Mouse (Mus musculus) ES-E14 (cell line): ENCODE results near the gene Pgc. TPM values are rescaled to one million over a fixed set of nuclear protein-coding genes. Genes with fewer than 3 reads are reported as not detected.

Source experiments
- DNase-seq: peaks from one replicate; pipeline ENCODE4 v3.0.0-alpha.2; 2013; ENCODE audit warnings: low read depth, low spot score
- H3K27ac ChIP-seq: 2 replicates; pipeline ENCODE4 v1.5.1; 2012; ENCODE audit warnings: low read depth, mild to moderate bottlenecking, low read length, moderate library complexity, mixed read lengths; ENCODE audit not compliant: poor library complexity, insufficient read depth, severe bottlenecking
- H3K36me3 ChIP-seq: 2 replicates; pipeline ENCODE4 v1.6.1; 2012; ENCODE audit warnings: mild to moderate bottlenecking, low read length, moderate library complexity, mixed read lengths; ENCODE audit not compliant: control insufficient read depth, poor library complexity, insufficient read depth, severe bottlenecking
- H3K4me1 ChIP-seq, 2 experiments: fragments of 150-350 bp in 1 of 2; sonication (generic) in 1 of 2; 2 replicates each; pipeline ENCODE4 v1.6.1; 2012; ENCODE audit warnings: low read length in 2 of 2, mild to moderate bottlenecking in 1 of 2, mixed read lengths in 1 of 2; ENCODE audit not compliant: control insufficient read depth in 2 of 2, insufficient read depth in 2 of 2, poor library complexity in 1 of 2
- H3K4me3 ChIP-seq, 2 experiments: fragments of 150-350 bp in 1 of 2; sonication (generic) in 1 of 2; 2 replicates each; pipeline ENCODE4 v1.5.1; 2012; ENCODE audit warnings: low read length in 2 of 2, low read depth in 1 of 2, mild to moderate bottlenecking in 1 of 2, mixed read lengths in 1 of 2; ENCODE audit not compliant: insufficient read depth in 1 of 2, poor library complexity in 1 of 2, severe bottlenecking in 1 of 2
- H3K9ac ChIP-seq: 2 replicates; pipeline ENCODE4 v1.6.1; 2012; ENCODE audit warnings: low read depth, mild to moderate bottlenecking, low read length, mixed read lengths; ENCODE audit not compliant: poor library complexity, insufficient read depth, severe bottlenecking
- H3K9me3 ChIP-seq: fragments of 150-350 bp; sonication (generic); 2 replicates; pipeline ENCODE4 v1.6.1; 2012; ENCODE audit warnings: low read depth, mild to moderate bottlenecking, low read length; ENCODE audit not compliant: control insufficient read depth, insufficient read depth
- CHD2 ChIP-seq: IDR thresholded peaks from 2 replicates; pipeline ENCODE4 v1.6.1; 2014; ENCODE audit warnings: mild to moderate bottlenecking, low read depth, low read length, inconsistent platforms
- HCFC1 ChIP-seq: IDR thresholded peaks from 2 replicates; pipeline ENCODE4 v1.6.1; 2012; ENCODE audit warnings: low read length, inconsistent platforms, borderline replicate concordance; ENCODE audit not compliant: insufficient read depth
- MAFK ChIP-seq: IDR thresholded peaks from 2 replicates; pipeline ENCODE4 v1.6.1; 2014; ENCODE audit warnings: mild to moderate bottlenecking, low read depth, low read length, inconsistent platforms; ENCODE audit not compliant: insufficient read depth
- ZC3H11A ChIP-seq: IDR thresholded peaks from 2 replicates; pipeline ENCODE4 v1.6.1; 2012; ENCODE audit warnings: low read depth, mild to moderate bottlenecking, inconsistent platforms, low read length, borderline replicate concordance
- ZNF384 ChIP-seq: IDR thresholded peaks from 2 replicates; pipeline ENCODE4 v1.6.1; 2012; ENCODE audit warnings: low read depth, low read length, inconsistent platforms
- in situ Hi-C, 2 experiments: fragments of 600-800 bp; cut with MboI; formaldehyde crosslinking; loops; one replicate each; pipeline ENCODE4 v1.15.1; 2025; ENCODE audit warnings: low sequenced_read_pairs in 2 of 2, inconsistent platforms in 1 of 2; ENCODE audit not compliant: unreplicated experiment in 2 of 2
- total RNA-seq: library from RNA; depleted of rRNA; stranded (reverse); fragments of 300-350 nt; gene quantifications from 2 replicates; pipeline ENCODE4 v1.2.3, GENCODE M21; 2012

Pgc gene
- total RNA-seq, 1 experiment, result 1.7 TPM

DNA sequence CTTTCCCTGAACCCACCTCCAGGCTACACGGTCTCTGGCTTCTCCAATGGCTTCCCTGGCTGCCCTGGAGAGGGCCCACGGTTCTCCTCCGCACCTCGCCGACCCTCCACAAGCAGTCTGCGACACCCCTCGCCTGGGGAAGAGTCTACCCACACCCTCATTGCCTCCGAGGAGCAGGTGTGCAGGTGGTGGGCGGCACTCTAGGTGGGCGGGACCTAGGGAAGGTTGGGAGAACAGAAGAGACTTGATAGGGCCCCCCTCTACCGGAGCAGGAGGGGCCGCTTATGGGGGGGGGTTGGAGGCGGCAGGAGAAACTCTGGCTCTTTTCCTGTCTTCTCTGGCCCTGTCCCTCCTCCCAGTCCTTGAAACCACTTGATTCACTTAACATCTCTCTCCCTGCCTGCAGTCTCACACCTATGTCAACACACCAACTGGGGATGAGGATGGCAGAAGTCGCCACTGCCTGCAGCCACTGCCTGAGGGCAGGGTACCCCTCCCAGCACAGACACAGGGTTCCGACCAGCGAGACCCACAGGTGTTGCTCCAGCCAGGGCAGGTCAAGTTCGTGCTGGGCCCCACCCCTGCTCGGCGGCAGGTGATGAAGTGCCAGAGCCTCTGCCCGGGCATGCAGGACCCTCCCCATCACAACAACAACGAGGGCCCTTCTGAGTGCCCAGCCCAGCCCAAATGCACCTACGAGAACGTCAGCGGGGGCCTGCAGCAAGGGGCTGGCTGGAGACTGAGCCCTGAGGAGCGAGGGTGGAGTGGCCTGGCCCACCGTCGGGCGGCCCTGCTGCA is 23.9 kb upstream of the Pgc start:
- TF ChIP-seq CHD2, result no peak
- no peak for TF ChIP-seq MAFK
- no peak for TF ChIP-seq ZC3H11A
- no peak for TF ChIP-seq ZNF384
- no peak for TF ChIP-seq HCFC1
- DNase-seq, result no peak
- Histone ChIP-seq H3K27ac (peak overlapping the region; percentile 84), H3K36me3 (peaks cover 14% of the 10 kb centered on the region; the same call in 1 of the 2 replicates), H3K9ac (peak overlapping the region; percentile 80), H3K9me3 (no peaks in the 10 kb centered on the region), H3K4me1 (peaks cover 0 to 36% of the 10 kb centered on the region in 2 experiments; a peak in 3 of 4 replicates), H3K4me3 (peak overlapping the region; percentile 48 to 57)
- in situ Hi-C loops, result no loop called here

DNA sequence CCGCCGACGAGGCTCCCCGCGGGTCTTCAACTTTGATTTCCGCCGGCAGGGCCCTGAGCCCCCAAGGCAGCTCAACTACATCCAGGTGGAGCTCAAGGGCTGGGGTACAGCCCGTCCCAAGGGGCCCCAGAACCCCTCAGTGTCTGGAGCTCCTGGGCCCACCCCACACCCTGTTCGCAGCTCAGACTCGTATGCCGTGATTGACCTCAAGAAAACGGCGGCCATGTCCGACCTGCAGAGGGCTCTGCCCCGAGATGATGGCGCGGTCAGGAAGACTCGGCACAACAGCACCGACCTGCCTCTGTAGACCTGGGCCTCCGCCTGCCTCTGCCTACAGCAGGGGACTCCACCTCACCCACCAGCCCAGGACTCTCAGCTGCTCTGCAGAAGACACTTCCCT is 23.1 kb upstream of the Pgc start:
- peak overlapping the region; percentile 48 to 57 for H3K4me3 ChIP-seq
- no peak for DNase-seq
- H3K27ac ChIP-seq, result peak overlapping the region; percentile 84
- H3K4me1 ChIP-seq, result peaks cover 0 to 37% of the 10 kb centered on the region in 2 experiments; a peak in 3 of 4 replicates
- in situ Hi-C loops, result no loop called here
- peaks cover 12% of the 10 kb centered on the region; the same call in 1 of the 2 replicates for H3K36me3 ChIP-seq
- H3K9me3 ChIP-seq, result no peaks in the 10 kb centered on the region
- H3K9ac ChIP-seq, result peak overlapping the region; percentile 80
- TF ChIP-seq MAFK (no peak), HCFC1 (no peak), ZC3H11A (no peak), CHD2 (no peak), ZNF384 (no peak)

DNA sequence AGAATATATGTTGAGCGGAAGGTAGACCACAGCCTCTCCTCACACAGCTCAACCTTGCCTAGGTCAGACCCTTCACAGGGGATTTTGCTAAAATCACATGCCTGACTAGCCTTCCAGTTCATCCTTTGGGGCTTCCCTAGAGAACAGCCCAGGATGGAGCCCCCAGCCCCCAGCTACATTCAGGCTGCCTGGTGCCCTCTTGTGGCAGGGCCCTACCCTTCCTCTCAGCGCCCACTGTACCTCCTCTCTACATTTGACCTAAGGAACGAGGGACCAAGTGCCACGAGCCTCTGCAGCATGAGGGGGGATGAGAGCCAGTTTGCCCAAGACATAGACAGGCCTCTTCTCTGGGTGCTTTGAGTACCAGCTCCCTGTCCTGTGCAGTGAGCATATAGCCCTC is 21.9 kb upstream of the Pgc start:
- no peak overlapping the region for H3K27ac ChIP-seq
- TF ChIP-seq ZNF384, result no peak
- TF ChIP-seq CHD2, result no peak
- TF ChIP-seq HCFC1, result no peak
- no peak for TF ChIP-seq MAFK
- TF ChIP-seq ZC3H11A, result no peak
- DNase-seq, result no peak
- peak overlapping the region; percentile 34 to 48; a peak in 2 of 4 replicates for H3K4me3 ChIP-seq
- peaks cover 12% of the 10 kb centered on the region; the same call in 1 of the 2 replicates for H3K36me3 ChIP-seq
- no peak overlapping the region; the same call in 1 of the 2 replicates for H3K9ac ChIP-seq
- H3K4me1 ChIP-seq, result peaks cover 3 to 39% of the 10 kb centered on the region in 2 experiments; a peak in 3 of 4 replicates
- in situ Hi-C loops, result no loop called here
- no peaks in the 10 kb centered on the region for H3K9me3 ChIP-seq

DNA sequence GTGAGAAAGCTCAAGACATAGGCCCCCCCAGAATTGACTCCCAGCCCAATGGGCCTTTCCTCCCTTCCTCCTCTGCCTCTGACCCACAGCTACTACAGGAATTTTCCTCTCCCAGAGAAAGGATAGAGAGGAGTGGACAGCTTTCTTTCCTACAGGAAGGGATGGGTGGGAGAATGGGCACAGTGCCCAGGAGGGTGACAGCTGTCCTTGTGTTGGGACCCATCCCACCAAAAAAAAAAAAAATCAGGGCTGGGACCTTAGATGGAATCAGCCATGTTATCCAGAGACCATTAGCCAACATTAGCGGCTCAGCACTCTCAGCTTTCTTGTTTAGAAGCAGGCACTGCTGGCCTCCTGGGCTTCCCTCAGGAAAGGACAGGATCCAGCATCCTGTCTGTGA is 20.4 kb upstream of the Pgc start:
- Histone ChIP-seq H3K9me3 (no peaks in the 10 kb centered on the region), H3K27ac (no peak overlapping the region), H3K4me1 (peaks cover 6 to 52% of the 10 kb centered on the region in 2 experiments; a peak in 3 of 4 replicates), H3K4me3 (no peak overlapping the region), H3K9ac (no peak overlapping the region; the same call in 1 of the 2 replicates), H3K36me3 (peaks cover 4% of the 10 kb centered on the region; the same call in 1 of the 2 replicates)
- no peak for DNase-seq
- in situ Hi-C loops, result no loop called here
- TF ChIP-seq ZNF384 (no peak), CHD2 (no peak), ZC3H11A (no peak), MAFK (no peak), HCFC1 (no peak)
